Mouse (Mus musculus) small intestine, adult 2 months (tissue): Measurements from ENCODE around the gene Gtf2h3. TPM values are rescaled to one million over a fixed set of nuclear protein-coding genes. Genes with fewer than 3 reads are reported as not detected.

Experiments used
- H3K27ac ChIP-seq: fragments of 200-500 bp; 2 replicates; pipeline ENCODE4 v1.5.1; 2012; ENCODE audit warnings: low read depth, low read length, control low read depth, inconsistent platforms; ENCODE audit not compliant: insufficient read depth
- H3K27me3 ChIP-seq: fragments of 200-500 bp; 2 replicates; pipeline ENCODE4 v1.6.1; 2012; ENCODE audit warnings: mild to moderate bottlenecking, moderate library complexity, low read length, inconsistent platforms; ENCODE audit not compliant: control insufficient read depth, insufficient read depth
- H3K36me3 ChIP-seq: fragments of 200-500 bp; 2 replicates; pipeline ENCODE4 v1.6.1; 2012; ENCODE audit warnings: mild to moderate bottlenecking, low read length, control low read depth, inconsistent platforms; ENCODE audit not compliant: control insufficient read depth, insufficient read depth
- H3K4me1 ChIP-seq: fragments of 200-500 bp; 2 replicates; pipeline ENCODE4 v1.6.1; 2012; ENCODE audit warnings: low read length, inconsistent platforms, mixed read lengths; ENCODE audit not compliant: control insufficient read depth, insufficient read depth, insufficient read length
- H3K4me3 ChIP-seq: fragments of 200-500 bp; 2 replicates; pipeline ENCODE4 v1.5.1; 2012; ENCODE audit warnings: low read depth, mild to moderate bottlenecking, control low read depth, inconsistent platforms, low read length, moderate library complexity
- CTCF ChIP-seq: fragments of 200-500 bp; IDR thresholded peaks from 2 replicates; pipeline ENCODE4 v1.5.1; 2012; ENCODE audit warnings: low read depth, mild to moderate bottlenecking, control low read depth, inconsistent platforms, low read length, moderate library complexity, mixed read lengths; ENCODE audit not compliant: insufficient replicate concordance, insufficient read length; ENCODE audit errors: extremely low read depth
- POLR2A ChIP-seq: fragments of 200-500 bp; IDR thresholded peaks from 2 replicates; pipeline ENCODE4 v1.6.1; 2012; ENCODE audit warnings: low read depth, mild to moderate bottlenecking, control low read depth, inconsistent platforms, low read length, moderate library complexity
- WGBS: fragments of 180-500 bp; shearing (Covaris S2); methylation state at CpG from one replicate; pipeline ENCODE4 v1.1.7; 2018; 5-methylcytosine and 5-hydroxymethylcytosine counted together
- polyA plus RNA-seq: library from polyadenylated mRNA; depleted of rRNA; stranded (reverse); fragments of >200 nt; gene quantifications from 2 replicates; pipeline ENCODE4 v1.2.3, GENCODE M21; 2012

Gtf2h3 gene
- polyA plus RNA-seq, 1 experiment: 20.0 TPM

DNA sequence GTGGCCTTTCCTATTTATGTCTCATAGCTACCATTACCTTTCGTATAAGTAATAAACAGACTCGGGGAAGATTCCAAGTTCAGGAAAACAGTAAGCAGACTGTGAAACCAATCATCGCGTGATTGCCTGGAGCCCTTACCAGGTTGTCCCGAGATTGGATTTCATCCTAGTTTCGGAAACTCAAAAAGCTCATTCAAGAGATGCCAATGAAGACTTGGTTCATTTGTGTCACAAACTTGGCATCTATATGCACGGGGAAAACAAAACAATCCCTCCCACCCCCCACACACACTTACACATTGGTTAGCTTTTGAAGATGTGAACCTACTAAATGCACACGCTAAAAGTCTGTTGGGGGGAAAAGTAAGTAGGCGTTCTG, 26.9 kb upstream of the Gtf2h3 start:
- Histone ChIP-seq H3K27ac (peak overlapping the region; percentile 86), H3K4me1 (no peaks in the 10 kb centered on the region), H3K4me3 (peak overlapping the region; percentile 87; the same call in 1 of the 2 replicates), H3K27me3 (no peaks in the 10 kb centered on the region), H3K36me3 (peaks cover 33% of the 10 kb centered on the region)
- WGBS: under 1% methylated on average over 9 of the region's 9 CpGs
- TF ChIP-seq POLR2A: no peak
- no peak for TF ChIP-seq CTCF

DNA sequence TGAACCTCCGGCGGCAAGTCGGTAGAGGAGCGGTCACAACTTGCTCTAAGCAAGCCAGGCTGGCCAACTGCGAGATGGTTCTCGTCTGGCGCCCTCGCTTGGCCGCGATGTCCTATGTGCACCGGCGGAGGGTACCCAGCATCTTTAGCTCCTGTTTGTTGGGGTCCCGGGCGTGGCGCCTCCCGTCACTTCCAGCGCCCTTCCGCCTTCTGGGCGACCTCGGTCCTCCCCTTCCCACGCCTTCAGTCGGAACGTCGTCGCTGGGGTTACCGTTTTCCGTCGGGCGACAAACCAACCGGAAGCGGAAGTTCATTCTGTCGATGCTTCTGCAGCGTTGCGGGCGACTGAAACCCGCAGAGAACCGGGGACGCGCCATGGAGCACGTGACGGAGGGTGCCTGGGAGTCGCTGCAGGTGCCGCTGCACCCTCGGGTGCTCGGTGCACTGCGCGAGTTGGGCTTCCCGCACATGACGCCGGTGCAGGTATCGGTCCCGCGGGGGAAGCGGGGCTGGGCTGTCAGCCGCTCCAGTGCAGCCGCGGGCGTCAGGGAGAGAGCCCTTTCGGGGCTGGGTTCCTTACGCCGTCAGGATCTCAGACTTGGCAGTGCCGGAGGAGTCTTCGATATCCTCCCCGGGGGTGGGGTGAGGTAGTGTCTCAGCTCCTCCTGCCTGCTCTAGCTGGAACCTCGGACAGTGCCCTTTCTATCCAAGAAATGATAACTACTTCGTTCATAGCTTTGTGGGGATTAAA, 26.2 kb upstream of the Gtf2h3 start, which contains the start of gene Ddx55:
Ddx55 (plus strand) TSS at position 307 of the 750 bp plus-strand sequence.
- H3K4me1 ChIP-seq: no peaks in the 10 kb centered on the region
- no peaks in the 10 kb centered on the region for H3K27me3 ChIP-seq
- H3K27ac ChIP-seq: peak within 1 kb of the TSS; percentile 86
- H3K36me3 ChIP-seq: peaks cover 31% of the 10 kb centered on the region
- TF ChIP-seq POLR2A: peak; percentile 87
- TF ChIP-seq CTCF: no peak
- WGBS: under 1% methylated on average over 66 of the region's 66 CpGs
- H3K4me3 ChIP-seq: peak within 1 kb of the TSS; percentile 87

DNA sequence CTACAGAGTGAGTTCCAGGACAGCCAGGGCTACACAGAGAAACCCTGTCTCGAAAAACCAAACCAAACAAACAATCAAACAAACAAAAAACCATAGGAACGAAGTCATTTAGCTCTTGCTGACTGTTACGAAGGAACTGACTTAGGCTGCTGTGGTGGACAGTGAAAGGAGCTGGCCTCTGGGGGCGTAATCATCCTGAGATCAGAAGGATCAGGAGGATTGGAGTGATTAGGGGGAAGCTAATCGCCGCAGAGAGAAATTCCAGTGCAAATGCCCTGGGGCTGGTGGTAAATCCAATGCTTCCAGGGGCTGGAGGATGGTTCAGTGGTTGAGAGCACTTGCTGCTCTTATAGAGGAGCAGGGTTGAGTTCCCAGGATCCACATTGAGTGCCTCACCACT, 25.3 kb upstream of the Gtf2h3 start:
- WGBS: 56% methylated on average over 6 of the region's 6 CpGs
- TF ChIP-seq POLR2A (no peak), CTCF (no peak)
- peak overlapping the region; percentile 87; the same call in 1 of the 2 replicates for H3K4me3 ChIP-seq

DNA sequence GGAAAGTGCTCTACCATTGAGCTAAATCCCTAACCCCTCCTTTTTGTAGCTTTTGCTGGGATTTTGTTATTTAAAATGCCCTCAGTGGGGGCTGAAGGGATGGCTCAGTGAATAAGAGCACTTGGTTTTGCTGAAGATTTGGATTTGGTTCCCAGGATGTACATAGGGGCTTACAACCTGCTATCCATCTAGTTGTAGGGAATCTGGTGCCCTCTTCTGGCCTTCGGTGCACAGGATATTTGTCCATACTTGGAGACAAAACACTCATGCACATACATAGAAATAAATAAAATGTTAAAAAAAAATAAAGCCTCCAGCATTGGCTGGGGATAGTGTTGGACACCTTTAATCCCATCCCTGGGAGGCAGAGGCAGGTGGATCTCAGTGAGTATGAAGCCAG, 23.8 kb upstream of the Gtf2h3 start:
- H3K4me3 ChIP-seq: no peak overlapping the region
- no peaks in the 10 kb centered on the region for H3K4me1 ChIP-seq
- no peaks in the 10 kb centered on the region for H3K27me3 ChIP-seq
- 43% methylated on average over 1 of the region's 1 CpGs for WGBS
- TF ChIP-seq CTCF: no peak
- no peak for TF ChIP-seq POLR2A
- no peak overlapping the region for H3K27ac ChIP-seq
- peaks cover 40% of the 10 kb centered on the region for H3K36me3 ChIP-seq

More for the DNA sequence above, 25.3 kb upstream of the Gtf2h3 start:
- Histone ChIP-seq H3K4me1 (no peaks in the 10 kb centered on the region), H3K27me3 (no peaks in the 10 kb centered on the region), H3K27ac (no peak overlapping the region), H3K36me3 (peaks cover 30% of the 10 kb centered on the region)

DNA sequence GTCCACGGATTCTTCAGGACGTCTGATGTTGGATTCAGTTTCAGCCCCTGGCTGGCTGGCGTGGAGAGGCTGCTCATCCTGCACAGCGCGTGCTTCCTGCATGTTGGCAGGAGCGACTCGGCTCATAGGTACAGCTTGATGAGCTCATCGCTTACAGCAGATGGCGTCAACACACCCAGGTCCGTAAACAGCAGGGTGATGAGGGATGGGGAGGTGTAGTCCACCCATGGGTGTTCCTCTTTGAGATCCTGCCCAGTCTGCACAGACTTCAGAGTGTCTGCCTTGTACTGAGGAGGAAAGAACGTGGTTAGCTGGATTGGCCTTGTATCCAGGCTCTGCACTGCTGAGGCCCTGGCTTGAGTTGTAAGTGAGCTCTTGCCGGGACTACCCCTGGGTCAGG, 7.9 kb upstream of the Gtf2h3 start:
- H3K36me3 ChIP-seq: peaks cover 77% of the 10 kb centered on the region
- H3K4me1 ChIP-seq: no peaks in the 10 kb centered on the region
- H3K27me3 ChIP-seq: no peaks in the 10 kb centered on the region
- no peak for TF ChIP-seq POLR2A
- no peak for TF ChIP-seq CTCF
- no peak overlapping the region for H3K4me3 ChIP-seq
- WGBS: 76% methylated on average over 12 of the region's 12 CpGs
- H3K27ac ChIP-seq: no peak overlapping the region

DNA sequence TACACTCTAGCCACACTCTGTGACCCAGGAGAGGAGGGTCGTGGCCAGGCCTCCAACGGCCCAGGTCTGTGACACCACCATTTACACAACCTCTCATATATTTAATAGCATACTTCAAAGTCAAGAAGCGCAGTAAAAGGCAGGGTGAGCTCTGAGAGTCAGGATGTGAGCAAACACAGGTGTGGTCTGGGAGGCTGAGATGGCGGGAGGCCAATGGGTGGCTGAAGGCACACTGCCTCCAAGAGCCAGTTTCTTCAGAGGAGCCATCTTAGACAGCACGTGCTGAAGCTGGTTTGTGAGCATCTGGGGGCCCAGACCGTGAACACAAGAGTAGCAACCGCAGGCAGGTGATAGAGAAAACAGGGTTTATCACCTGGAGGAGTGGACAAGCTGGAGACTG, 3.5 kb upstream of the Gtf2h3 start:
- 33% methylated on average over 7 of the region's 7 CpGs for WGBS
- TF ChIP-seq POLR2A (no peak), CTCF (no peak)
- peaks cover 51% of the 10 kb centered on the region for H3K36me3 ChIP-seq

DNA sequence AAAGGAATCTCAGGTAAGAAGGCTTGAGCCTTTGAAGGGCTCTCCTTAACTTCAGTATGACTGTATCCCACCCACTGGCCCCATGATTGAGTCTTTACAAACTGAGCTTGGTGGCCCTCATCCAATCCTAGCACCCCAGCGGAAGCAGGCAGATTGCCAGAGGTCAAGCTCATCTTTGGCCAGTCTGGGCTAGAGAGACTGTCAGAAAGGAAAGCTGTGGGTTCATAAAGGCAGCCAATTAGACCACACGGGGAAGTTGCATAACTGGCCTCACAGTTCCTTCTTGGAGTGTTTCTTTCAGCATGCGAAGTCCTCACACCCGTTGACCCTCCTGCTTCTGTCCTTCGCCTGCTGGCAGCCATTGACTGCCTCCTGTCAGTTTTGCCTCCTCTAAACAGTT, 3.6 kb downstream of the Gtf2h3 start:
- Histone ChIP-seq H3K27ac (no peak overlapping the region), H3K4me3 (no peak overlapping the region), H3K4me1 (peaks cover 7% of the 10 kb centered on the region; the same call in 1 of the 2 replicates), H3K27me3 (no peaks in the 10 kb centered on the region), H3K36me3 (peaks cover 20% of the 10 kb centered on the region)
- WGBS: 75% methylated on average over 5 of the region's 5 CpGs
- TF ChIP-seq POLR2A: no peak
- TF ChIP-seq CTCF: no peak

More for the DNA sequence above, 3.5 kb upstream of the Gtf2h3 start:
- Histone ChIP-seq H3K27me3 (no peaks in the 10 kb centered on the region), H3K4me1 (peaks cover 7% of the 10 kb centered on the region; the same call in 1 of the 2 replicates), H3K4me3 (no peak overlapping the region), H3K27ac (no peak overlapping the region; the same call in 1 of the 2 replicates)
